Mouse (Mus musculus) A20 (cell line): ENCODE data around the gene Clstn1.
A peak's percentile ranks its signal among the peaks of the same experiment; 100 is the strongest.

ENCODE experiments used
- DNase-seq: peaks from one replicate; pipeline ENCODE4 v3.0.0-alpha.2; 2011; ENCODE audit warnings: low read depth, low spot score

The Clstn1 gene

DNA sequence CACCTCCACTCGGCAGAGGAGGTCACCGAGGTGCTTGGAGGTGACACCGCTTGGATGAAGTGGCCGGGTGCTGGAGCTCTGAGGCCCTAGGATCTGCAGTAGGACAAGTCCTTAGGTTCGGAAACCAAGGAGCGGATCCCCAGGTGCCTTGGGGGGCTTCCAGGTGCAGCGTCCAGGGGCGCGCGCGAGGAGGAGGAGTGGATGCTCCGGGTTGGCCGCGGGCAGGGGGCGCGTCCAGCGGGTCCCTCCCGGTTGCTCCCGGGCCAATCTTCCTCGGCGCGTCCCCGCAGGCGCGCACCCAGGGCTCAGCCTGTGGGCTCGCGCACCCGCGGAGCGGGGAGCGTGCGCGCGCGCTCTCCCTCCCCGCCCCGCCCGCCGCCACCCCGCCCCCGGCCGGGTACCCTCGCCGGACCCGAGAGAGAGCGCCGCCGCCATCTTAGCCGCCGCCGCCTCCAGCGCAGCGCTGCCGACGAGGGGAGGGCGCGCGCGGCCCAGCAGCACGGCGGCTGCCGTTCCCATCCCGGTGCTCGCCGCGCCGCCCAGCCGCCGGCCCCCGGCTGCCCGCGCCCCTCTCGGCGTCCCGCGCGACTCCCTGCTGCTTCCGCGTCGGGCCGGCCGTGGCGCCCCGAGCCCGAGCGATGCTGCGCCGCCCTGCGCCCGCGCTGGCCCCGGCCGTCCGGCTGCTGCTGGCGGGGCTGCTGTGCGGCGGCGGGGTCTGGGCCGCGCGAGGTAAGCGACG, at the start of gene Clstn1:
TSS of gene Clstn1 (plus strand) at position 425 of the 739 bp plus-strand sequence.
- DNase-seq: peak; percentile 73

DNA sequence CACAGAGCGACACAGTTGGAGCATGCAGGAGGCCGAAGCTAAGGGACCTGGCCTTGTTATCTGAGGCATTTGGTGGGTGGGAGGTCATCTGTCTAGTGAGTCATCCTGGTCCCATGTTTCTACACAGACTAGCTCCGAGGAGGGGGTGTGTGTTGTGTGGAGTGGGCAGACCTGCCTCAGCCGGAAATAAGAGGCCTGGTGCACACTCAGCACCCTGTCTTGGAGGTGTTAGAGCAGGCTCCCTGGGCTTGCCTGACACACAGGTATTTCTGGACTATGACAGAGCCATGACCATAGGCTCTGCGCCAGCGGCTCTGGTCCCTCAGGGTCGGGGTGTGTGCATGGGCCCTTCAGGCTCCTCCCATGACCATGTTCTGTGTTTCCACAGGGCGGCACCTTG, 46.8 kb upstream of the Clstn1 start:
- DNase-seq: no peak

GRCm38 (mm10) chr4:149541935-149542334, 44.3 kb upstream of the Clstn1 start:
- DNase-seq: no peak

- DNase-seq: no peak
Measured at GRCm38 (mm10) chr4:149542431-149542830, 43.8 kb upstream of the Clstn1 start.

DNA sequence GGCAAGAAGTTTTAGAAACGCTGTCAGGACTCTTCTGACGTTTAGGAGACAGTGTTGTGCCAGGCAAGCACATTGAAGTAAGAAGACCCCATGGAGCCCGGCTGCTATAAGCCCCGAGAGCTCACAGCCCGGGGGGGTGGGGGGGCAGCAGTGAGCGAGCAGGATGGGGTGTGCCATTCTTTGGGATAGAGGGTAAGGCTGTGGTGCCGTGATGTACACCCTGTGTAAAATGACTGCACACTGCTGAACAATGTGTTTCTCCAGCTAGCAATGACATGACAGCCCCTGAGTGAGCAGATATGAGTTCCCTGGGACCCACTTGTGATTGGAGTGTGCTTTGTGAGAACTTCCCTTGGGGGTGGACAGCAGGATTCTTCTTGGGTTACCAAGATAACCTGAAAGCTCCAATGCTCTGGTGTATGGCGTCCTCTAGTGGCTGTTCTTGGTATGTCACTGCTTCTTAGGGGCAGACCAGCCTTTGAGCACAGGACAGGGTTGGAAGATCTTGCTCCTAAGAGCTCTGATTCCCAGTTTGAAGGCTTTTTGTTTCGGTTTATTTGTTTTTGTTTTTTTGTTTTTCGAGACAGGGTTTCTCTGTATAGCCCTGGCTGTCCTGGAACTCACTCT, 43.2 kb upstream of the Clstn1 start:
- DNase-seq: peak; percentile 79

- DNase-seq: no peak
Measured at GRCm38 (mm10) chr4:149544892-149545291, 41.4 kb upstream of the Clstn1 start.

DNA sequence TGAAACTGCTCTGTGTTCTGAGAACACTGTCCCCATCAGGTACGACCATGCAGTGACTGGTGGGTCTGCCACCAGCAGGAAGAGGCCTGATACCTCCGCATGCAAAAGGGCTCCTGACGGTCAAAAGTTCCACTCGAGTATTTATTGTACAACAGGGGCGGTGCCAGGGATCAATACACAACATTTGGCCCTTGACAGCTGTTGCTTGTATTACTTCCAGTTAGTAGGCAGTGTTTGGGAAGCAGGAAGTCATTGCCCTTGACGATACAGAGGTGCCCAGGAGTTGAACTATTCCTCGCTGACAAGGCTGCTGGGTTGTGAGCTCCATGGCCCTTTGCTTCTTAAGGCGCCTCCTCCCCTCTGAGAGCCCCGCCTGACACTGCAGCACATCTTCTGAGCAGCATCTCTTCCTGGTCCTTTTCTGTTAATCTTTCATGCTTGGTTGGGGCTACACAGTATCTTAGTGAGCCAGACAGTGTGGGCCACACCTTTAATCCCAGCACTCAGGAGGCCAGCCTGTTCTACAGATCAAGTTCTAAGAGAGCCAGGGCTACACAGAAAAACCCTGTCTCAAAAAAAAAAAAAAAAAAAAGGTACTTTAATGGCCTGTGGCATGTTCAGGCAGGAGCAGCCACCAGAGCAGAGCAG, 39.3 kb upstream of the Clstn1 start:
- no peak for DNase-seq

GRCm38 (mm10) chr4:149547523-149547922, 38.7 kb upstream of the Clstn1 start:
- no peak for DNase-seq

GRCm38 (mm10) chr4:149549221-149549925, 36.9 kb upstream of the Clstn1 start:
- peak; percentile 77 for DNase-seq

- no peak for DNase-seq
Measured at GRCm38 (mm10) chr4:149550866-149551265, 35.4 kb upstream of the Clstn1 start.

DNA sequence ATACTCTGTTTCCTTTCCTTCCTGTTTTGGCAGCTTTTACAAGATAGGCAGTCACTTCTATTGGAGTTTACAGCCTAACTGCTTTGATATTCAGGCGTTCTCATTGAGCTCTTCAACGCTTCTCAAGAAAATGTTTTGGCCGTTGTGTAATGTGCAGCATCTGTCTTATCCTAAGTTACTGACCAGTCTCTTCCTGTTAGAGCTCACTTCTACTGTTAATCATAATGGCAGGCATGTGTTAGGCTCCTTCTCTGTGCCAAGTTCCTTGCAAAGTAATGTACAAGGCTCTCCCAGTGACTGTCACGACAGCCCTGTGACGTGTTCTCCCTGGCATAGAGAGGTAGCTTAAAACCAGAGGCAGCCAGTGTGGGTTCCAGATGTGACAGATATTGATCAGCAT, 34.6 kb upstream of the Clstn1 start:
- DNase-seq: no peak

DNA sequence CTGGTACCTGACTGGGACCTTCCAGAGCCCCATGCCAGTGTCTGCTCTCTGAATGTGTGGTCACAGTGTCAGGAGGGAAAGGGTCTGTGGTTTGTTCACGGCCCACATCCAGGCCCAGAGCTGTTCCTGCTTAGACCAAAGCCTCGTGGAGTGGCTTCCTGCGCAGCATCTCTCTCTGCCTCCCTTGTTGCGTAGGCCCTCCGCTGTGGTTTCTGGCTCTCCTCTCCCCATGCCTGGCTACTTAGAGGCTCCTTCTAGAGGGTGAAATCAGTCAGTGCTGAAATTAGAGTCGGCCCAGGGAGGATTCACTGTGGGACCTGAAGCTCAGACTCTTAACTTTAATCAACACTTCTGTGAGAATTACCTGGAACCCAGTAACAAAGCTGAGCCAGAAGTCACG, 32.4 kb upstream of the Clstn1 start:
- no peak for DNase-seq

DNA sequence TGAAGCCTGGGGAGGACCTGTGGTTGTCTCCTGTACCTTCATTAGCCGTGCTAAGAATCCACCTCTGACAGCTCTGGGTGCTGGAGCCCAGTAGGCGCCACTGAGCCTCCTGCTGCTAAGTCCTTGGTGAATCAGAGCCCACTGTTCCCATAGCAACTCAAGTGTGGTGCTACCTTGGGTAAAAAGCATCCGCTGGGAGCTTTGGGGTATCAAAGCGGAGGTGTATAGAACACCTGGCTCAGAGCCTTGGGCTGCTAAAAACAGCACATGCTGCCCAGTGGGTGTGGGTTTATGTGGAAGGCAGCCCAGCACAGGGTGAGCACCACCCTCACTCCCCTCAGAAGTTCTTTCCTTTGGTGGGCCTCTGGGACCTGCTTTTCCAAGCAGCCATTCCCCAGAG, 30.2 kb upstream of the Clstn1 start:
- no peak for DNase-seq

DNA sequence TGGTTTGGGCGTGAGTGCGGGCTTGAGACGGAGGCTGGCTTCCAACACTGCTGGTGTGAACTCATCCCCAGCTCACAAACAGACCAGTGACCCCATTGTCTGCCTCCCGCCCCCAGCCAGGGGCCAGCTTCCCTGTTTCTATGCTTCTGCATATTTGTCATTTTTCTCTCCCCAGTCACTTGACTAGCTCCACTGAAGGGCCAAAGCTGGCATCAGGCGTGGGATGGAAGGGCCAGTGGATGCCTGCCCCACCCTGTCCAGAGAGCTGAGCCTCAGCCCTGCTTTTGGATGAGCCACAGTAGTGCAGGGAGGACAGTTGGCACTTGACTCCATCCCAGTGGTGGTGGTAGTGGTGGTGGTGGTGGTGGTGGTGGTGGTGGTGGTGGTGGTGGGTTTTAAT, 28.4 kb upstream of the Clstn1 start:
- no peak for DNase-seq

- DNase-seq: no peak
Measured at GRCm38 (mm10) chr4:149558389-149558788, 27.9 kb upstream of the Clstn1 start.

- DNase-seq: no peak
Measured at GRCm38 (mm10) chr4:149561392-149561791, 24.9 kb upstream of the Clstn1 start.

DNA sequence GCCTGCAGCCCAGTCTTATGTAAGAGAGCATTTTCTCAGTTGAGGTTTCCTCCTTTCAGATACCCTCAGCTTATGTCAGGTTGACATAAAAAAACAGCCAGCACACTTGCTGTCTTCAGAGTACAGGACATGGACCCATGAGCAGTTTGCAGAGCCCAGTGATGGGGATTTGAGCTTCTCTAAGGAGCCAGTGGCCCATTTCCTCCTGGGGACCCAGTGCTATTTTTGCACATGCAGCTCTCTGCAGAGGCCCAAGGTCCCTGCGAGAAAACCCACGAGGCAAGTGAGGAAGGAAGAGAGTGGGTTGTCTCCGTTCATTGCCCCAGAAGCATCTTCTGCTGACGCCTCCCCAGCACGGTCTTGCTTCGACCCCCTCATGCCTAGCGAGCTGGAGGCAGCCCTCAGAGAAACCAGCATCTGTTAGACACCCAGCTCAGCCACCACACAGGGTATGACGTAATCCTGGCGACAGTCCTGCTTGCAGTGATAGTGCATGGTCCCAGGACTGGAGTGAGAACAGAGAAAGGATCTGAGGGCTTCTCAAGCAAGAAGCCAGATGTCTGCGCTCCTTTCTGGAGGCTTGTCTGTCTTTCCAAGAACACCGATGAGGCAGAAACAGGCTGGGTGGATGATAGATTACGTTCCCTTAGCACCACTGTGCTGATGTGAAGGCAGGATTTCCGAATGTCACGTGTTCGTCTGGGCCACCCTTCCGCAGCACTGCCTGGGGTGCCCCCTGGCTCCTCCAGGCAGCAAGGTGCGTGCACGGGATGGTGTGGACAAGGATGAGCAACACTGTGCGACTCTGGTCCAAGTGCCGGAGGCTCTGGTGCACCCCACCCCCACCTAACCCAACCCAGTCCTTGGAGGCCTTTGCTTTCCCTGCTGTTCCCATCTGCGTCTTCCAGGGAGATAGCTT, 24.0 kb upstream of the Clstn1 start:
- no peak for DNase-seq

DNA sequence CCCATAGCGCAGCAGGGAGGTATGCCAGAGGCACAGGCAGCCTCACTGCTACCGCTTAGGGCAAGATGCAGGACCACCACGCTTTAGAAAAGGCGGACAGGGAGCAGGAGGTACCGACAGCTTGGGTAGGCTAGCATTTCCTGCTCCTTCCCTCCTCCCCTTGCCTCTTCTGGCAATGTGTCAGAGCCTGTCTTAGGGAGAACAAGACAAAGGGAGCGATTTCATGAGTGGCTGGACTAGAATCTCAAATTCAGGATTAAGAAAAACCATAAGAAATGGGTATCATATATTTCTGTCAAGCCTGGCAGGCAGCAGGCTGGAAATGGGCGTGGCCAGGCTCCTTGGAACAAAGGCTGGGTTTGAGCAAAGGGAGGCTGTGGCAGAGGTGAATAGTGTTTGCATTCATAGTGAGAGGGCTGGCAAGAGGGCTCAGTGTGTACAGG, 23.3 kb upstream of the Clstn1 start:
- no peak for DNase-seq

- no peak for DNase-seq
Measured at GRCm38 (mm10) chr4:149563941-149564361, 22.3 kb upstream of the Clstn1 start.

DNA sequence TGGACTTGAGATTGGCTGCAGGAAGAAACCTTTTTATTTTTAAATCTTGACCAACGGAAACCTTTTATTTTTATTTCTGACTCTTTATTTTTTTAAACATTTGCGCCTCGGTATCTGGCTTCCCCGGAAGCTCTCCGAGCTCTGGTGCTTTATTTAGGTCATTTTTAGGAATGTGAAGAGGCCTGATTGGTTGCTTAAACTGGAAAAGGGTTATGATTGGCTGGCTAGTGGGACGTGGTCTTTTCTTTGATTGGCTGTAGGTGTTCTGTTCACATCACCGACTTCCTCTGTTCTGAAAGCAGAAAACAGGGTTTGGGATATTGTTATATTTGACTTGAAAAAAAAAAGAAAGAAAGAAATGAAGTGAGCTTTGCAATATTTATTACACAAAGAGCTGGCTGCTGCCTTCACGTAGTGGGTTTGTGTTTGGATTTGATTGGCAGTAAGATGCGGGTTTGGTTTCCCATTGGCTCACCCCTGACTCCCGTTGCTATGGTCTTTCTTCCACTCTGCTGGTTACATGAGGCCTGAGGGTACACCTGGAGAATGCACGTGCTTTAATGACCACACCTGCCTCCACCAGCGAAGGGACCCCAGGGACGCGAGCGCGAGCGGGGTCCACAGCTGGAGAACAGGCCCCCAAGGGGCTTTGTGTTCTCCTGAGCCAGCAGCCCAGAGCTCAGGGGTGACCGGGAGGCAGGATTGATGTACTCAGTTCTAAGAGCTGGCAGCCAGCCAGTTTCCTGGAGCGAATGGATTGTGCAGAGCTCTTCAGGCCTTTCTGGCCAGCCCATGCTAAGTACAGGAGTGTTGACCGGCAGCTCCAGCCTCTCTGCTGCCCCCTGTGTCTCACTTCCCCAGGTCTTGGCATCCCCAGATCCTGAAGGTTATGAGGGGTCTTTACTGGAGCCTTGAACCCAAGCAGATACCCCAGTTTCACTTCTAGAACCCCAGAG, 21.5 kb upstream of the Clstn1 start:
- no peak for DNase-seq
